Mouse (Mus musculus) neural tube, embryonic 15.5 days (tissue): ENCODE data around the gene Fam122a. TPM values are rescaled to one million over a fixed set of nuclear protein-coding genes. Genes with fewer than 3 reads are reported as not detected.

Experiments
- polyA plus RNA-seq: library from polyadenylated mRNA; unstranded; fragments of >200 nt; fragmentation: Nextera tagmentation; extraction: Ambion mirVana; gene quantifications from 2 replicates; pipeline ENCODE4 v1.2.1, GENCODE M21; 2015

Fam122a gene
- polyA plus RNA-seq, 1 experiment from 2014 or later = 52.0 TPM

Other genes starting within 250 kb of the Fam122a start
- gene Fxn, start 196.8 kb downstream of the Fam122a start, polyA plus RNA-seq = 42.4 and 45.2 TPM in 2 replicates
- 1.6 and 2.6 TPM in 2 replicates for gene Pip5k1b, start 78.5 kb upstream of the Fam122a start, polyA plus RNA-seq
- gene Tmem252, start 196.7 kb upstream of the Fam122a start, polyA plus RNA-seq = 2.4 and 3.6 TPM in 2 replicates